Mouse (Mus musculus) CH12.LX (cell line): ENCODE results near the gene Cfdp1. TPM values are rescaled to one million over a fixed set of nuclear protein-coding genes. Genes with fewer than 3 reads are reported as not detected.

Experiments
- DNase-seq: peaks from one replicate; pipeline ENCODE4 v3.0.0-alpha.2; 2013; ENCODE audit errors: extremely low read depth
- H3K27ac ChIP-seq: 2 replicates; pipeline ENCODE4 v1.5.1; 2012; ENCODE audit warnings: low read depth, mild to moderate bottlenecking, control low read depth, moderate library complexity; ENCODE audit not compliant: insufficient read depth
- H3K27me3 ChIP-seq: replicated peaks from 2 replicates; pipeline ENCODE3; 2012; ENCODE audit warnings: inconsistent platforms
- H3K36me3 ChIP-seq, 2 experiments: replicated peaks in 1 of 2; 2 replicates each; pipeline versions ENCODE3 to v1.6.1; 2012; ENCODE audit warnings: inconsistent platforms in 1 of 2, low read length in 1 of 2, mild to moderate bottlenecking in 1 of 2, mixed read lengths in 1 of 2, moderate library complexity in 1 of 2; ENCODE audit not compliant: control insufficient read depth in 1 of 2, insufficient read depth in 1 of 2
- H3K4me1 ChIP-seq, 2 experiments: 2 replicates each; pipeline ENCODE4 v1.6.1; 2012; ENCODE audit warnings: inconsistent platforms in 1 of 2, moderate library complexity in 1 of 2; ENCODE audit not compliant: insufficient read depth in 2 of 2, control insufficient read depth in 1 of 2
- H3K4me2 ChIP-seq: 2 replicates; pipeline ENCODE4 v1.6.1; 2012; ENCODE audit warnings: low read depth, mild to moderate bottlenecking, control low read depth; ENCODE audit not compliant: poor library complexity, insufficient read depth, severe bottlenecking
- H3K4me3 ChIP-seq, 3 experiments: fragments of 150-350 bp in 1 of 3; sonication (generic) in 1 of 3; replicated peaks in 1 of 3; 2 replicates each; pipeline versions ENCODE3 to v1.5.1; 2011 to 2012; ENCODE audit warnings: low read depth in 2 of 3, low read length in 2 of 3, mild to moderate bottlenecking in 2 of 3, moderate library complexity in 2 of 3, control low read depth in 1 of 3, improper control_type of control experiment in 1 of 3, inconsistent platforms in 1 of 3, mixed read lengths in 1 of 3; ENCODE audit not compliant: poor library complexity in 1 of 3
- H3K79me2 ChIP-seq: replicated peaks from 2 replicates; pipeline ENCODE4 v1.6.1; 2012; ENCODE audit warnings: mild to moderate bottlenecking, moderate library complexity; ENCODE audit not compliant: control insufficient read depth, poor library complexity, insufficient read depth, severe bottlenecking; ENCODE audit errors: extremely low read depth
- H3K9ac ChIP-seq: 2 replicates; pipeline ENCODE4 v1.6.1; 2012; ENCODE audit warnings: low read depth, mild to moderate bottlenecking, control low read depth, moderate library complexity; ENCODE audit not compliant: insufficient read depth
- H3K9me3 ChIP-seq: replicated peaks from 2 replicates; pipeline ENCODE3; 2012; ENCODE audit warnings: low read length, inconsistent platforms, mixed read lengths
- E2F4 ChIP-seq: IDR thresholded peaks from 2 replicates; pipeline ENCODE4 v1.6.1; 2011; ENCODE audit warnings: low read depth, low read length, improper control_type of control experiment; ENCODE audit not compliant: insufficient replicate concordance
- IRF4 ChIP-seq: IDR thresholded peaks from 2 replicates; pipeline ENCODE4 v1.6.1; 2014; ENCODE audit warnings: low read depth, mild to moderate bottlenecking, inconsistent platforms, low read length, improper control_type of control experiment
- JUN ChIP-seq: IDR thresholded peaks from 2 replicates; pipeline ENCODE4 v1.6.1; 2011; ENCODE audit warnings: low read depth, mild to moderate bottlenecking, low read length, improper control_type of control experiment, moderate library complexity; ENCODE audit not compliant: insufficient read depth
- MAFK ChIP-seq: IDR thresholded peaks from 2 replicates; pipeline ENCODE4 v1.6.1; 2011; ENCODE audit warnings: low read length, improper control_type of control experiment; ENCODE audit not compliant: insufficient replicate concordance
- MAZ ChIP-seq: IDR thresholded peaks from 2 replicates; pipeline ENCODE4 v1.6.1; 2012; ENCODE audit warnings: low read depth, mild to moderate bottlenecking, inconsistent platforms, low read length, improper control_type of control experiment, moderate library complexity
- MXI1 ChIP-seq: IDR thresholded peaks from 2 replicates; pipeline ENCODE4 v1.6.1; 2011; ENCODE audit warnings: mild to moderate bottlenecking, low read depth, low read length, improper control_type of control experiment
- NELFE ChIP-seq: IDR thresholded peaks from 2 replicates; pipeline ENCODE4 v1.6.1; 2011; ENCODE audit warnings: low read depth, low read length, improper control_type of control experiment
- NRF1 ChIP-seq: IDR thresholded peaks from 2 replicates; pipeline ENCODE4 v1.6.1; 2014; ENCODE audit warnings: low read depth, mild to moderate bottlenecking, inconsistent platforms, low read length, improper control_type of control experiment, moderate library complexity
- POLR2A ChIP-seq: IDR thresholded peaks from 2 replicates; pipeline ENCODE4 v1.6.1; 2011; ENCODE audit warnings: low read depth, mild to moderate bottlenecking, improper control_type of control experiment, low read length
- POLR2AphosphoS2 ChIP-seq: IDR thresholded peaks from 2 replicates; pipeline ENCODE4 v1.6.1; 2011; ENCODE audit warnings: low read depth, low read length, improper control_type of control experiment
- RCOR1 ChIP-seq: conservative IDR thresholded peaks from 2 replicates; pipeline ENCODE4 v1.6.1; 2012; ENCODE audit warnings: low read depth, mild to moderate bottlenecking, inconsistent platforms, low read length, improper control_type of control experiment
- SIN3A ChIP-seq: IDR thresholded peaks from 2 replicates; pipeline ENCODE4 v1.6.1; 2012; ENCODE audit warnings: low read length, improper control_type of control experiment, inconsistent platforms
- TCF12 ChIP-seq: IDR thresholded peaks from 2 replicates; pipeline ENCODE4 v1.6.1; 2014; ENCODE audit warnings: low read depth, mild to moderate bottlenecking, inconsistent platforms, low read length, improper control_type of control experiment
- ZC3H11A ChIP-seq: IDR thresholded peaks from 2 replicates; pipeline ENCODE4 v1.6.1; 2012; ENCODE audit warnings: low read depth, mild to moderate bottlenecking, inconsistent platforms, low read length, improper control_type of control experiment
- ZKSCAN1 ChIP-seq: IDR thresholded peaks from 2 replicates; pipeline ENCODE4 v1.6.1; 2012; ENCODE audit warnings: low read depth, inconsistent platforms, low read length, improper control_type of control experiment, borderline replicate concordance
- dilution Hi-C: fragments of 300-500 bp; cut with MboI; formaldehyde crosslinking; loops from 2 replicates; pipeline ENCODE4 v1.14.3; 2020; ENCODE audit warnings: low sequenced_read_pairs; ENCODE audit not compliant: extremely low pct_unique_long_range_greater_than_20kb, extremely low pct_ligation_motif_present
- in situ Hi-C: fragments of 300-500 bp; cut with MboI; formaldehyde crosslinking; loops from 3 replicates; pipeline ENCODE4 v1.14.3; 2019; ENCODE audit warnings: low sequenced_read_pairs, low pct_ligation_motif_present, low pct_unique_long_range_greater_than_20kb, mixed read lengths
- polyA plus RNA-seq: library from polyadenylated mRNA; unstranded; fragments of >175 nt; gene quantifications from 2 replicates; pipeline ENCODE4 v1.2.1, GENCODE M21; 2012; ENCODE audit warnings: low read depth; ENCODE audit not compliant: insufficient read length
- total RNA-seq, 2 experiments: library from RNA; depleted of rRNA; stranded (reverse); fragments of 300-350 nt in 1 of 2; fragments of >200 nt in 1 of 2; gene quantifications; 2 replicates each; pipeline ENCODE4 v1.2.3; 2012 to 2014

Cfdp1 gene
- total and polyA plus RNA-seq, 3 experiments: 113 to 210 (median 169) TPM

- H3K4me1 ChIP-seq: peaks cover 0 to 2% of the 10 kb centered on the region in 2 experiments; a peak in 1 of 4 replicates
- H3K27me3 ChIP-seq: peaks cover 20% of the 10 kb centered on the region
- TF ChIP-seq POLR2AphosphoS2 (no peak), SIN3A (no peak), JUN (no peak), TCF12 (no peak), E2F4 (no peak), POLR2A (no peak), MXI1 (no peak), IRF4 (no peak)
- H3K36me3 ChIP-seq: no peaks in the 10 kb centered on the region
- dilution Hi-C loops (no loop called here), in situ Hi-C loops (no loop called here)
- H3K9ac ChIP-seq: no peak overlapping the region
- H3K4me3 ChIP-seq: no peak overlapping the region
- no peak for DNase-seq
- no peaks in the 10 kb centered on the region for H3K79me2 ChIP-seq
- no peak overlapping the region for H3K4me2 ChIP-seq
- no peak overlapping the region for H3K27ac ChIP-seq
- H3K9me3 ChIP-seq: peaks cover 2% of the 10 kb centered on the region
Measured at GRCm38 (mm10) chr8:111748766-111749165, 105.3 kb downstream of the Cfdp1 start.

- Histone ChIP-seq H3K4me2 (no peak overlapping the region), H3K4me3 (no peak overlapping the region), H3K27me3 (peaks cover 20% of the 10 kb centered on the region), H3K36me3 (no peaks in the 10 kb centered on the region), H3K9me3 (peaks cover 2% of the 10 kb centered on the region), H3K4me1 (peaks cover 0 to 2% of the 10 kb centered on the region in 2 experiments; a peak in 1 of 4 replicates)
- no peak for TF ChIP-seq ZC3H11A
- no peak for TF ChIP-seq ZKSCAN1
- no peak for TF ChIP-seq MAZ
- TF ChIP-seq RCOR1: no peak
- TF ChIP-seq POLR2A: no peak
- TF ChIP-seq NELFE: no peak
- TF ChIP-seq MAFK: no peak
- TF ChIP-seq NRF1: no peak
- TF ChIP-seq, all 38 proteins: peak for 0
- Histone ChIP-seq H3K27ac (no peak overlapping the region), H3K79me2 (no peaks in the 10 kb centered on the region), H3K9ac (no peak overlapping the region)
- in situ Hi-C loops (no loop called here), dilution Hi-C loops (no loop called here)
- no peak for DNase-seq
Measured at GRCm38 (mm10) chr8:111747866-111748649, 106.0 kb downstream of the Cfdp1 start.
